Mouse (Mus musculus) forelimb bud, embryonic 11.5 days (tissue): ENCODE measurements around the gene Cadm1.

Source experiments
- DNase-seq: peaks from one replicate; pipeline ENCODE4 v3.0.0-alpha.2; 2012; ENCODE audit warnings: low read depth, low spot score

Cadm1 gene

DNA sequence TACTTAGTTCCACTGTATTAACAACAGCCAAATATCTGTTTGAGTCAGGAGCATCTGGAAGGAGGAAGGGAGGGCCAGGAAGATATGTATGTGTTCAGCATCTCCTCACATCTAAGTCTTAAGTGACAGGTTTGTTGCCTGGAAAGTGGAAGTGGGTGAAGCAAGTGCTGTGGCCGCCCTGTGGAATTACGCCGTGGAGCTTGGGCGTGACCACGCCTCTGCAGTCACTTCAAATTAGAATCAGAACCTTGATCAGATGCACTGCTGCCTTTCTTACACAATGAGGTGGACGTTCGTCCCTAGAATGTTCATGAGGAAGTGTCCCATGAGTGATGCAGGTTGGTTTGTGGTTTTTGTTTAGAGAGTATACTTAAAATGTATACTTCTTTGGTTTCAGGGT lies 131.6 kb downstream of the Cadm1 start:
- no peak for DNase-seq

DNA sequence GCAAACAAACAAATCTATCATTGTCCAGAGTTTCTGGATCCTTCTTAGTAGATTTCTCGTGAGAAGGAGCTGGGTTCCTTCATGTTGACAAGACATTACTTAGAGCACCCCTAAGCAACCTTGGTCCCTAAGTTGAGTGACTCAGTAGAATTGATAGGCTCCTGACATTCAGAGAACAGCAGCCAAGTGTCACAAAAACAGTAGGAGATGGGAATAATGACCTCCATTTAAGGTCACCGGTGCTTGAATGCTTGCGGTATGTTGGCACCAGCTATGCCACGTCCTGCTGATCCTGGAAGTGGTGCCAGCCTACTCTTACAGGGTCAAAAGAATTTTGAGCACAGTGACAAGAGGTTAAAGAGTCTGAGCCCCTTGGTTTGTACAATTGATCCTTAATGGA lies 139.2 kb downstream of the Cadm1 start:
- DNase-seq, result no peak

DNA sequence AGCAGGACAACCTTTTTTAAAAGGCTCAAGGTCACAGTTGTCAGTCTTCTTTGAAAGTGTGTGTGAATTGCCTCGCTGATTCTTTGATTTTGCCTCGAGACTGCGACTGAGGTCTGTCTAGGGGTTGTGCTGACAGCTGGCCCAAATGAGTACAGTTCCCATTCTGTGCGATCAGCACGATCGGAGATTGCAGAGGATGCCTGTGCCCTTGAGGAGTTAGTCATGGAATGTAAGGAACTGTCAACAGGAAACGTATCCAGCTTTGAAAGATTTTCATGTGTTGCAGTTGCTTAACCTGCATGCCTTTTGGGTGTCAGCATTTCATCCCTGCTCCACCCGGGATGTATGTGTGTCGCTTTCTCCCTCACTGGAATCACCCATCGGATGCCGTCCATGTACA lies 141.6 kb downstream of the Cadm1 start:
- no peak for DNase-seq

DNA sequence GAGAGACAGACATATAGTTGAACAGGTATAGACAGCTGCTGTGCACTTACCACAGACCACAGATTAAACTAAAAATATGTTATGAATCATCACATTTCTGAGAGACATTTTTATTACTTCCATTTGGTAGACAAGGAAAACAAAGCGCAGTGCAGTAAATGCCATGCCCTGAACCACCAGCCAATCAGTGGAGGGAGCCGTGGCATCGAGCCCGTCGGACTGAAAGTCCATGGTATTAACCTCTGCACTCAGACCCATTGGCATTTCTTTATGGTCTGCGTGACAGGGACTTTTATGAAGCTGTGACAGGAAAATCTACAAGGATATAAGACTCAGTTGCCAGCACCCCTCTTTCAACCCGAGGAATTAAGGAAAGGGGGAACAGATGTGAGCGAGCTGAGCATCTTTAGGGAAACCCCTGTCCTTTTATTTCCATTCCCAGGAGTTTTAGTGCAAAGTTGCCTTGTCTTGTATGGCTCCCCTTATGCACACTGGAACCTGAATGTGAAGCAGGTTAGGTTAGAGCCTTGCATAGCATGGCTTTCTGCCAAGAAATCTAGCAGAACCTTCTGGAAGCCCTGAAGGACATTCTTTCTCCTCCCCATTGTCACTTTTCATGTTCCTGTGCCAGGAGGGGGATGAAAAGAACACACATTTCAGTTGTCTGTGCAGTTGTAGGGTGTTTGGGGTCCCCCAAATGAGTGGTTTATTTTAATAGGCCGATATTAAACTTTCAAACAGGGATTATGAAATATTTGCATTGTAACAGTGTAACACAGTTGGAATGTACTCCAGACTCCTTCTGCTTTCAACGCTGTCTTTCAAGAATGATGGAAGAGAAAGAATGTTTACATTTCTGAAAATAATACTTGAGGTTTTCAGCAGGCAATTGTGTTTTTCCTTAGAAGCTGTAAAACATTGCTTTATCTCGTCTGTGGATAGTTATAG lies 145.1 kb downstream of the Cadm1 start:
- DNase-seq, result no peak

DNA sequence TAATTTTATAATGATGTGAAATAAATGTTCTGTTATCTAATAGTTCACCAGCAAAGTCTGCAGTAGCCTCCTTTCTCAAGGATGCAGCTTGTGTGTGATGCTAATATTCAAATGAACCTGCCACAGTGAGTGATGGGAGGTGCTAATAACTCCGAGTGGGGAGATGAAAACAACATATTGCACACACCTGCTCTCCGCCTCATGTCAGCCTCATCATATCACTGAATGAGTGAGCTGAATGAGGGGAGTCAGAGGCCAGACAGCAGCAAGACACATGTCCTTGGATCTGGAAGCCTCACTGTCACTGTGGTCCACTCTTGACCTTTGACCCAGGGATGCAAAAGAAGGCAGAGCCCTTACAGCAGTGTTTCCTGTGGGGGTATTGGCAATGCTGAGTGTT lies 156.9 kb downstream of the Cadm1 start:
- DNase-seq, result no peak

DNA sequence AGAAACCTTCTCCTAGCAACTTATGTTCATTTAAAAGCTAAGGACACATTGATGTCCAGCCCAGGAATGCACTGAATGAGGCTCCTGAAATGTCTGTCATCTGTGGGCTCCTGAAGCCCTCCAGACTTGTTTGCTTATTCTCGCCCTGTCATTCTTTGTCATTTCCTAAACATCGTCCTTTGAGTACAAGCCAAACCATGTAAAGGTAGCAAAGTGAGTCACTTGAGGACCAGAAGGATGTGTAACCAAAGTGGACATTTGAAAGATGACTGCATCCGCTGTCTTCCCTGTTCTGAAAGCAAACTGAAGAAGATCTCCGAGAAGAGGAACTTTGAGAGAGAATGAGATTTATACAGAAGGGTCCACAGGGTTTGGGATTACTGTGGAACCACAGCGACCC lies 157.6 kb downstream of the Cadm1 start:
- no peak for DNase-seq

DNA sequence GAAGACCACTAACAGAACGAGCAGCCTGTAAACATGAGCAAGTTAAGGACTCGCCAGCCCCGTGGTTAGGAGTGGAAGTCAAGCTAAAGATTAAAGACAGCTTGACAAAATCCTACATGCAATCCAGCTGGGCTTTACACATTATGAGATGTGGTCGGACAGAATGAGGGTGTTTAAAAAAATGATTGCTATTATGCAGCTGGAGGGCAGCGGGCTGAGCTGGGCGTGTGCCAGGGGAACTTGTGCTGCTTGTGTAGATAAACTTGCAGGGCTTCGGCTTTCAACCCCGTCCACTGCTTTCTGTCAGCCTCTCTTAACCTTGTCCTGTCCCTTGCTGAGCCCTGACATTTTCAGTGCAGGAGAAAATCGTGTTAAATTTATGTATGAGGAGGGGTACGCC lies 158.3 kb downstream of the Cadm1 start:
- DNase-seq, result no peak

DNA sequence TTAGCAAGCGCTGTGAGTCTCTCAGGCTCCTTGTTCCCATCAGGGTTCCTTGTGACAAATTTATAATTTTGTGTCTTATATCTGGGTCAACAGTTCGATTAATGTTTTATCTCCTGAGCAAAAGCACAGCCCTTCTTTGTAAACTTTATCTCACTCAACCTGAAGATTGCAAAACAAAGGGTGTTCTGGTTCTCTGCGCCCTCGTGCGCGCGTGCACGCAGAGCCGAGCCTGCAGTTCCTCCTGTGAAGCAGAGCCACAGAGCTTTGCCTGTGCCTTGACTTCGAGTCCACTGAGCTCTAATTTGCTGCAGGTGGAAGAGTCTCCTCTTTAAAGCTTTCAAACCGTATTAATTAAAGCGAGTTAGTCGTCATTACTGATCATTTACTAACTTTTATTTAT lies 162.9 kb downstream of the Cadm1 start:
- no peak for DNase-seq

DNA sequence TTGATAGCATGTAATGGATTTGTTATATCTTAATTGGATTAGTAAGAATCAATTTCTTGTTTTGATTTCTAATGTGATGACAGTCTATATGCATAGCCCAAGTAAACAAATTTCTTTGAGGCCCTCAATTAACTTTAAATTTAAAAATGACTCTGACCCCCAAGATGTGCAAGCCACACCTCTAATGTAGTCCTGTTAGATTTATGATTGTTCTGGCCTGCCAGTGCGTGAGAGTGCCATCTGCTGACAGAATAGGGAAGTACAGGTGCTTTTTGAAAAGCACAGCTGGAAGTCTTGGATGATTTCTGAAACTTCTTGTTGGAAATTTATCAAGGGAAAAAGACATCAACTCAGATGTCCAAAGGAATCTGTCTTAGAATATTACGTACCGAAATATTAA lies 169.1 kb downstream of the Cadm1 start:
- DNase-seq, result peak; percentile 63

DNA sequence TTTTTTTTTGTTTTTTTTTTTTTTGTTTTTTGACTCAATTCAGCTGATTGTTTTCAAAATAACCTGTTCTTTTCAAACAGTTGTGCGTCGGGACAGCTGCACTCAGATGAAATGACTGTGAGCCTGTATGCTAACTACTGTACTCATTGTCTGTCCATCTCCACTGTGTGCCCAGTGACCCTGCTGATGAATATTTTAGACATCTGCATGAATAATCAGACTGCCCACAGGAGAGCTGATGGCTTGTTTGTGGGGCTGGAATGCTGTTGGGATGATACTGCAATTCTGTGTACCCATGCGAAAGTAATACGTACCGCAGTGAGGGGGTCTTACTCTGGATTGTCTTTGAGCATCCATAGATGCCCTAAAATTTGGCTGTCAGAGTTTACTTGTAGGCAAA lies 170.0 kb downstream of the Cadm1 start:
- no peak for DNase-seq

DNA sequence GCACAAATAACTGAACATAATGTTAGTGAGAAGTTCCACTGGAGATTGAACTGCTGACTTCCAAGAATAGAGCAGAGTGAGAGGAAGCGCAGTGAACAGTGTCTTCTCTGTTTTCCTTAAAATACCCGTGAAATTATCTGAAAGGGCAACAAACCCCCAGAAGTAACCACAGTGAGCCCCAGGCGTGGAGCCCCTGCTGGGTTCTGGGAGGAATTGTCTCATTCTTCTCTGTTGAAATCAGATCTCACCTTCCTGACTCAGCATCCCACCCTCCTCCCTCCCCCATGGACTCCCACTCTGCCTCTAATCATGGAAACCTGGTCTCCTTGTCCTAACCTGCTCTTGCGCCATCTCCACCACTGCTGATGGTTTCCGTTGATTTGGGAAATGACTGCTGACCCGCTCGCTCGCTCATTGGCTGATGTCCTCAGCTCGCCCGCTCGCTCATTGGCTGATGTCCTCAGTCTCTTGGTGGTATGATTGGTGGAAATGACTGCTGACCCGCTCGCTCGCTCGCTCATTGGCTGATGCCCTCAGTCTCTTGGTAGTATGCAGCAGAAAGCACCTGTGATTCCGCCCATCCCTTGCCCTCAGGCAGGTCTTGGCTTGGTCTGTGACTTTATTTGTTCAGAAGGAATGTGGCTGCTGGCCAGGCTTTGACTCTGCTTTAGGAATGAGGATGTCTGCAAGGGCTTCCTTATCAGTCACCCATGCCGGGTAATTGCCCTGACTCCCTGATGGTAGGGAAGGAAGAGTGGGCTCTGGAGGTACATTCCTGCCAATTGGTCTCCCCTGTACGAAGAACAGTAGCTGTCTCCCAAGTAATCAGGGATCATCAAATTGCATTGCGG lies 173.3 kb downstream of the Cadm1 start:
- no peak for DNase-seq

DNA sequence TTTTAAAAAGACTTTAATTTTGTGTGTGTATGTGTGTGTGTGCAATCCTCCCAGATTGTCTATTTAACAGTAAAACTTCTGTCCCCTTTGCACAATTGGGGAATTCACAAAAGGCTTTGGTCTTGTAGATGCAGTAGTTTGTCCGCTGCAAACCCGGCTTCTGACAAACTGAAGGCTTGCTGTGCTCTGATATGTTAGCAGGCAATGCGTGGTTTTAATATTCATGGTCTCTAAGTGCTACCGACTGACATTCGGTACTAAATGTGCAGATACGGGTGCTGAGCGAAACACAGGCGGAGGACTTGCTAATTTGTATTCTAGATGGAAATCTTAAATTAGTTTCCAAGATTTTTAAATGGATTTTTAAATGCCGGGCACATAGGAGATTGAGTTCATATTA lies 176.4 kb downstream of the Cadm1 start:
- no peak for DNase-seq

DNA sequence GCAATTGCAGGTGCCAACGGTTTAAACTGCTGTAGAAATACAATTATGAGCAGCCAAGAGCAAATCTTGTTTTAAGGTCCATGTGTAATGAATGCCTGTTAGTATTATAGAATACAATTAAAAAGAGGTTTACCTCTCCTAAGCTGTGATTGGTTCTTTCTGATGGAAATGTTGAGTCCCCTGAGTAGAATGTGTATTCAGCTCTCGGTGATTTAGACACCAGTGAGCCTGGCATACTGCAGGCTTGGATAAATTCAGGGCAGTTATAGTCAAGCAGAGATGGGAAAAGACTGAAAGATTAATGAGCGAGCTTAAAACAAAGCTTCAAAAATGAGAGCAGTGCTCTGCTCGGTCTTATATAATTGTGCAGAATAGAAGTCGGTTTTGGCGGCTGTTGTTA lies 177.4 kb downstream of the Cadm1 start:
- DNase-seq, result no peak

DNA sequence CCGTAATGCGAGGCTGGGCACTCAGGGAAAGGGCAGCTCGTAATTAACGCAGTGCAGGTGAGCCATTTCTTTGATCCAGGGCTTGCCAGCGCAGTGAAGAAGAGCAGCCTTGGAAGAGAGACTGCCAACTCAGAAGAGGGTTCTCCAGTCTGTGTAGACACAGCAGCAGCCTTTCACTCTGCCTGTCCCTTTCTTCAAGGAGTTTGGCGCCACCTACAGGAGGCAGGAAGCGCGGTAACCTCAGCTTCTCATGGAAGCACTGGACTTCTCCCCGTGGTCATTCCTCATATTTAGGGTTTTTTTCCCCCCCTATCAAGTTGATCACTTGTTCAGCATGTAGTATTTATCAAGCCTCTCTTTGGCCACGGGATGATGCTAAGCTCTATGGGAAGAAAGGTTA lies 178.3 kb downstream of the Cadm1 start:
- peak; percentile 78 for DNase-seq

DNA sequence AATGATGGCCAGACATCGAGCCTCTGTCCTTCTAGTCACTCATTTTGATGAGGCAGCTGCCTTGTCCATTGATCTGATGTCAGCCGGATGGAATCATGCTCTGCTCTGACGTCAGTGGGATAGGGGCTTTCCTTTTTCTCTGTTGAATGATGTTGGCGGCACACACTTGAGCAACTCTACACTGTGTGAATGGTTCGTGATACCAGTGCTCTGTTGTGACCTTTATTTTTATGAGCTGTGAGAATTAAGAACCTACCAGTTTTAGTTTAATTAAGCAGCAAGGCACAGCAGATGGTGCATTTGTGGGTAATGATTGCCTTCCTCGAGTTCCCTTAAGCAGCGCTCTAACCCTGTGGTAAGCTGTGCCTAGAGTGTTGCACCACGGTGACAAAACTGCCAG lies 181.0 kb downstream of the Cadm1 start:
- no peak for DNase-seq

DNA sequence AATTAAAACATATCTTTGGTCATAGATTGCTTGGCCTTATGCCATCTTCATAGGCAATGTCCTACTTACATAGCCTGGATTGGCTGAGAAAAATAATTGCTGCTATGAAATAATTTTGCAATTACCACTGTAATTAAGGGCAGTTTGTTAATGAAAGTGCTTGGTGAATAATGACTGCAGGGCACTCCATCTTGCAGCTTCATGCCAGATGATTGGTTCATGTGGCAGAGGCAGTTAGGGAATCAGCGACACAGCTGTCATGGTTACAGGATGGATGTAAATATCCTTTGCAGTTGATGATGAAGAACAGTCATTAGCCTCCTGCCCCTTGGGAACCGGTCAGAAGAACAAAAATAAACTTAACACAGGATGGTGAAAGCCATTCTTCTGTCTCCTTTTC lies 184.6 kb downstream of the Cadm1 start:
- DNase-seq, result no peak

DNA sequence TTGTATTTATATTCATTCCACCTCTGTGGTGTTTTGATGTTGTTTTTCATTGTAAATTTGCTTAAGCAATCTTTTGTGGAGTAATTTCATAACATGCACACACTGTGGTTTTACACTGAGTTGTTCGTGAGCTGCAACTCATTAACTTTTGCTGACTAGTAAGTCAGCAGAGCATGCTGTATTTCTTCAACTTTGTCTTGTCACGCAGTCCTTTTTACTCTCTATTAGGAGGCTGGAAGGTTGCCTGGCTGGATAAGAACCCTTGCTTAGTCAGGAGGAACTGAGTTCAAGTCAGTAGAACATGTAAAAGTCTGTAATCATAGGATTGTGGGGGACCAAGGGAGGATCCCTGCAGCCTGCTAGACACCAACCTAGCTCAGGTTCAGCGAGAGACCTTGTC lies 185.4 kb downstream of the Cadm1 start:
- DNase-seq, result no peak

DNA sequence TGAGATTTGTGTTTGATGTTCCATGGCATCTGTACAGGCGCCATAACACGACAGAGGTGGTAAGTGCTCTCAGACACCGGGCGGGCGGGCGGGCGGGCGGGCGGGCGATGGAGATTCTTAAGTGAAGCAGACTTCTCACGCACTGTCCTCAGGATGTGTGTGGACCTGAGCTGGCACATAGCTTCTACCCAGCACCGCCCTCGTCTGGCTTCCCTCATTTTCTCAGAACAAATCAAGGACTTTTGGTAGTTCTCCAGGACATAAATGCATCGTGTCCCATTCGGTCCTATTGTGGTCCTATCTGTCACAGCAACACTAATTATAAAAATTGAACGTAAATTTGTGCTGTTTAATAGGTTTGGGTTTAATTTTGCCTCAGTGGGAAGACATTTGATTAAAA lies 186.9 kb downstream of the Cadm1 start:
- no peak for DNase-seq

DNA sequence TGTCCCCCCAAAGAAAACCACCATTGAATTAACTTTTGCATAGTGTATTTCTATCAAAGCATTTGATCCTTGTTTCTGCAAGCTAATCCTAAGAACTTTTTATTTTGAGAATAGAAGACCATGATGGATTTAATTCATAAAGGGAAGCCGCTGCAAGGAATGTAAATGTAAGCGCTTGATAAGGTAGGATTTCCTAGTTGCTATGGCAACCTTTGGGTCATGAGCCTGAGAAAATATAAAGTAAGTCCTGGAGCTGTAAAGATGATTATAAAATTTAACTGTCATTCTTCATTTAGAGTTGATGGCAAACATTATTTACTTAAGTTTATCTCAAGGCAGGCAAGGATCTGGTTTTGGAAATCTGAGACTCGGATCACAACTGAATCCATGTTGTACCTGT lies 197.6 kb downstream of the Cadm1 start:
- no peak for DNase-seq

DNA sequence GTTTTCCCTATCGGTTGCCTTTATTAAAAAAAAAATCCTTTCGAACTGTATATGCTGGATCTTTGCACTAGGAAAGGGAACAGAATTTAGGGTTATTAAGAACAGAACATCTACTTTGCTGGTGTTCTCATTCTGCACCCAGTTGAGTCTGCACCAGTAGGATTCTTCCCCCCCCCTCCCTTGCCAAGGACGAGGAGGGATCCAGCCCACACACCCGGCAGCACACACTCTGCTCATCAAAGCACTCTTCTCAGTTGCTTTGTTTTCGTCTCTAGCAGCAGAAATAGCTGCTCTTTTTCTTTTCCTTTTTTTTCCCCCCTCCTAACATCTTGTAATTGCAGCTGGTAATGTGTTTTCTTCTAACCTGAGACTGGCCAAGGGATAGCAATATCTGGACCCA lies 198.9 kb downstream of the Cadm1 start:
- DNase-seq, result no peak

DNA sequence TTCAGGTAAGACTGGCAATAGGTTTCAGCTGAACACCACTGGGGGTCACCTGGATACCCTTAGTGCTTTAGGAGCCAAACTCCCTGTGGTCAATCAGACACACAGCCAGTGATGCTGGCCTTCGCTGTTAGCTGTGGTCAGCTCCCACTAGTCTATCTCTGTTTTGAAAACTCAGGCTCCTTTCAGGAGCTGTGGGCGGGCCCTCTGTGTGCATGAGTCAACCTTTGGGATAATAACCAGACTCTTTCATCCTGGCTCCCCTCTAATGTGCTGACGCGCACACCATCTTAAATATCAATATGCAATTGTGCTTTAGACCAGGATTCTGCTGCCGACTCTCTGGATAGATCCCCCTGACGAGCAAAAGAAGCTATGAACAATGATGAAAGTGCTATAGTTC lies 200.3 kb downstream of the Cadm1 start:
- no peak for DNase-seq

DNA sequence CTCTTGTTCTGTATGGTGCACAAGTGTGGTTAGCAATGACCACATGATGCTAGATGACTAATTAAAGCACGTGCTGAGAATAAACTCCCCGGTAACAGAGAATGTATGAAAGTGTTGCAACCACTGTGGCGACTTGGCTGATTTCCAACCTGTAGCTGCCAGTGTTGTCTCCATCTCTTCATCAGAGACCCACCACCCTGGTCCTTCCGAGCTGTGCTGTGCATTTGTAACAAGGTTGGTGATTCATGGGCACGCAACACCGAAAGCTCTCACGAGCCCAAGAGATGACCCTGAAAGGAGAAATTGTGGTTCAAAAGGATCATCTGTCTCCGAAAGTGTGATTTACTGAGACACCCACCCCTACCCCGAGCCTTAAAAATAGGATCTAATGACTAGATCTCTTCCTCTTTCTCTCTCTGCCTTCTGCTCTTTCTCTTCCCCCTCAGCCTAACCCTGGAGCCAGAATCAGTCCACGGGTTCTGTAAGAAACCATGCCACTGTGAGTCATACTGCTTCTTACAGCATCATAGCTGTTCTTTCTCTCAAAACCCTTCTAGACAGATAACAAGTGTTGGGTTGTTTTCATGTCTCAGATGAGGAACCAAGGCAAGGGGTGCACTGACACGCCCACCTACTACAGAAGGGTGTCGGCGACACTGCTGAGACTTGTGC lies 203.9 kb downstream of the Cadm1 start:
- DNase-seq, result no peak
